In the genomic region with DNA sequence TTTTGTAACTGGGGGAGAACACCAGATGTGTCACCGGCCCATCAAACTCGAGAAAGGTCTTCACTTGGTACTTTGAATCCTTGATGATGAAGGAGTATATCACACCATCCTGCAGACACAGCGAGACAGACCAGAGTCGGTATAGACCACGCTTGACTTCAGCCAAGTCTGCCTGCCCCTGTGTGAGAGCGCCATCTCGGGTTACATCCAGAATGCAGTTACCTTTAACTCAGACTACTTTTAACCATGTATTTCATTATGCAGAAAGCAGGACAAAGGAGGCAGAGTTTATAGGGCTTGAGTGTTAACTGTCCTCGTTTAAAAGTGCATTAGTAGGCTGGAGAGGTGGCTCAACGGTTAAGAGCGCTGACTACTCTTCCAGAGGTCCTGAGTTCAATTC, we compare ENCODE assay signal across 22 mouse cellular contexts. TPM values are rescaled to one million over a fixed set of nuclear protein-coding genes. Genes with fewer than 3 reads are reported as not detected.
DNase-seq lines count a peak whose midpoint lies in the region; ATAC-seq and TF ChIP-seq lines count a peak whose summit lies in the region.
"Had no signal": no experiment of that assay in that cellular context is flagged by ENCODE, and none has a peak within 500 bp of the region (broad histone marks: within the 10 kb centered on the region; RNA-seq: fewer than 3 reads in every experiment).

No protein-coding gene starts in this region.

- no peak overlapping the region for H3K4me2 ChIP-seq in kidney, postnatal 0 days (ENCODE audit: low read length)
- no peak overlapping the region for H3K4me2 ChIP-seq in CH12.LX (ENCODE audit: insufficient read depth, low read depth, poor library complexity, severe bottlenecking)
- H3K4me2 ChIP-seq: embryonic facial prominence, embryonic 12.5 days; forebrain, embryonic 12.5 days; hindbrain, embryonic 13.5 days; intestine, embryonic 15.5 days had no signal

- TF ChIP-seq EP300 in CH12.LX (IDR thresholded peaks at IDR 0.05; ENCODE audit: low read length): no peak

- no peak overlapping the region for H3K27ac ChIP-seq in kidney, postnatal 0 days
- H3K27ac ChIP-seq in CH12.LX (ENCODE audit: insufficient read depth, low read depth): no peak overlapping the region
- H3K27ac ChIP-seq: embryonic facial prominence, embryonic 12.5 days; forebrain, embryonic 12.5 days; hindbrain, embryonic 13.5 days; intestine, embryonic 15.5 days had no signal

- no peaks in the 10 kb centered on the region for H3K27me3 ChIP-seq in kidney, postnatal 0 days (ENCODE audit: insufficient read depth, low read length)
- no peaks in the 10 kb centered on the region for H3K27me3 ChIP-seq in CH12.LX (replicated peaks)
- H3K27me3 ChIP-seq: embryonic facial prominence, embryonic 12.5 days; forebrain, embryonic 12.5 days; hindbrain, embryonic 13.5 days; intestine, embryonic 15.5 days had no signal

- no peak overlapping the region for H3K9ac ChIP-seq in kidney, postnatal 0 days (ENCODE audit: low read depth, low read length)
- H3K9ac ChIP-seq in CH12.LX (ENCODE audit: insufficient read depth, low read depth): no peak overlapping the region
- H3K9ac ChIP-seq: embryonic facial prominence, embryonic 12.5 days; forebrain, embryonic 12.5 days; hindbrain, embryonic 13.5 days; intestine, embryonic 15.5 days had no signal

- DNase-seq in kidney, postnatal 0 days (ENCODE audit: low spot score): no peak
- DNase-seq in kidney, adult 8-10 months: no peak
- DNase-seq in CH12.LX (ENCODE audit: extremely low read depth) (no peak), ES-CJ7 (ENCODE audit: low read depth, low spot score) (peak; percentile 68), R1 (ENCODE audit: low read depth, low spot score) (peak; percentile 47)
- DNase-seq in layer of hippocampus, adult 8-10 months (ENCODE audit: low spot score in 2 of 2): no peak
- no peak for DNase-seq in B cell, adult 2 months
- DNase-seq: adrenal gland, postnatal 14 days; cerebellum, adult 11-12 months; cerebellum, adult 9-10 months; cerebellum, postnatal 25 days; gastrocnemius, postnatal 14 days; heart, postnatal 10 days; heart, postnatal 4 days; kidney, adult 9 months had no signal

- TF ChIP-seq POLR2A in CH12.LX (IDR thresholded peaks at IDR 0.05; ENCODE audit: low read depth, low read length): no peak

- H3K4me3 ChIP-seq in kidney, postnatal 0 days (replicated peaks; ENCODE audit: low read depth, low read length): no peak overlapping the region
- H3K4me3 ChIP-seq in CH12.LX (replicated peaks in 1 of 3; ENCODE audit: low read depth in 2 of 3, low read length in 2 of 3, poor library complexity in 1 of 3): no peak overlapping the region
- H3K4me3 ChIP-seq: embryonic facial prominence, embryonic 12.5 days; forebrain, embryonic 12.5 days; hindbrain, embryonic 13.5 days; intestine, embryonic 15.5 days had no signal

- 58% methylated on average over 10 of the region's 10 CpGs for WGBS in kidney, postnatal 0 days

- peak; percentile 41 for TF ChIP-seq RAD21 in CH12.LX (IDR thresholded peaks at IDR 0.05; ENCODE audit: low read depth, low read length)

- no peaks in the 10 kb centered on the region for H3K9me3 ChIP-seq in kidney, postnatal 0 days (replicated peaks; ENCODE audit: low read length)
- no peaks in the 10 kb centered on the region for H3K9me3 ChIP-seq in CH12.LX (replicated peaks; ENCODE audit: low read length)
- H3K9me3 ChIP-seq: embryonic facial prominence, embryonic 12.5 days; forebrain, embryonic 12.5 days; G1E; hindbrain, embryonic 13.5 days; intestine, embryonic 15.5 days had no signal

- no peaks in the 10 kb centered on the region for H3K4me1 ChIP-seq in kidney, postnatal 0 days (replicated peaks; ENCODE audit: insufficient read depth, low read length)
- no peaks in the 10 kb centered on the region; a peak in 1 of 4 replicates for H3K4me1 ChIP-seq in CH12.LX (ENCODE audit: control insufficient read depth in 1 of 2, insufficient read depth in 2 of 2)
- H3K4me1 ChIP-seq: embryonic facial prominence, embryonic 12.5 days; forebrain, embryonic 12.5 days; hindbrain, embryonic 13.5 days; intestine, embryonic 15.5 days had no signal

- H3K36me3 ChIP-seq in kidney, postnatal 0 days (ENCODE audit: insufficient read depth, low read length): no peaks in the 10 kb centered on the region
- no peaks in the 10 kb centered on the region for H3K36me3 ChIP-seq in CH12.LX (replicated peaks in 1 of 2; ENCODE audit: control insufficient read depth in 1 of 2, insufficient read depth in 1 of 2, low read length in 1 of 2)
- H3K36me3 ChIP-seq: embryonic facial prominence, embryonic 12.5 days; forebrain, embryonic 12.5 days; G1E; hindbrain, embryonic 13.5 days; intestine, embryonic 15.5 days had no signal

- peak; percentile 19; the same call in 1 of the 2 replicates for TF ChIP-seq CTCF in kidney, postnatal 0 days (IDR thresholded peaks at IDR 0.05; ENCODE audit: low read depth)
- TF ChIP-seq CTCF in CH12.LX (conservative IDR thresholded peaks at IDR 0.05 in 1 of 2, IDR thresholded peaks at IDR 0.05 in 1 of 2; ENCODE audit: low read depth in 2 of 2, low read length in 2 of 2): peak in 1 of 2 experiments; percentile 37; a peak in 2 of 4 replicates

- dilution Hi-C loops in CH12.LX (cut with MboI; ENCODE audit: extremely low pct_ligation_motif_present, extremely low pct_unique_long_range_greater_than_20kb, low sequenced_read_pairs): no loop called here

- H3K79me2 ChIP-seq in CH12.LX (replicated peaks; ENCODE audit: control insufficient read depth, extremely low read depth, insufficient read depth, poor library complexity, severe bottlenecking): no peaks in the 10 kb centered on the region

- in situ Hi-C loops in CH12.LX (cut with MboI; ENCODE audit: low pct_ligation_motif_present, low pct_unique_long_range_greater_than_20kb, low sequenced_read_pairs): no loop called here

- no peak for ATAC-seq in kidney, postnatal 0 days (replicated peaks; ENCODE audit: low FRiP score, low read depth)
- ATAC-seq: forebrain, embryonic 16.5 days; intestine, embryonic 15.5 days had no signal

TF ChIP-seq in CH12.LX, 34 proteins besides CTCF, POLR2A, EP300 and RAD21:
- TF ChIP-seq BHLHE40 (IDR thresholded peaks at IDR 0.05; ENCODE audit: low read depth, low read length) (no peak), SMC3 (IDR thresholded peaks at IDR 0.05; ENCODE audit: low read depth, low read length) (peak; percentile 17; the same call in 1 of the 2 replicates), MAX (IDR thresholded peaks at IDR 0.05; ENCODE audit: low read length) (no peak)

RNA-seq across cellular contexts. Expression of gene Gsto1, which starts 42.7 kb away (rescaled TPM):
- 150 and 159 TPM in 2 replicates for polyA plus RNA-seq in kidney, postnatal 0 days (2015; fragmentation: Nextera tagmentation; extraction: Ambion mirVana)
- total RNA-seq in CH12.LX (2012; rRNA removed): 80.0 and 86.5 TPM in 2 replicates
- 106 and 111 TPM in 2 replicates for total RNA-seq in CH12.LX (2014; rRNA removed)
- 111 and 113 TPM in 2 replicates for polyA plus RNA-seq in CH12.LX (2012; ENCODE audit: insufficient read length, low read depth)
- total RNA-seq in layer of hippocampus, adult 8-10 months (2022): 10 to 100 TPM; 49.8 to 60.2 (median 56.1) TPM

RNA-seq across cellular contexts. Expression of gene Gsto2, which starts 53.2 kb away (rescaled TPM):
- 1.7 and 1.9 TPM in 2 replicates for polyA plus RNA-seq in kidney, postnatal 0 days (2015; fragmentation: Nextera tagmentation; extraction: Ambion mirVana)
- total RNA-seq in CH12.LX (2012; rRNA removed) (0.38 and 1.4 TPM in 2 replicates), CH12.LX (2014; rRNA removed) (0.86 and 1.3 TPM in 2 replicates)
- polyA plus RNA-seq in CH12.LX (2012; ENCODE audit: insufficient read length, low read depth): 0.49 and 0.76 TPM in 2 replicates
- 1 to 10 TPM; 2.2 to 4.1 (median 2.9) TPM for total RNA-seq in layer of hippocampus, adult 8-10 months (2022)
- total RNA-seq: granulocyte monocyte progenitor cell, adult 5-6 weeks had no signal

Comparison
In these comparisons a context has a peak if more than half of its experiments do, and no peak if none do; other contexts are left out.
1. DNase-seq: peak in ES-CJ7 (single experiment) and R1 (single experiment); none in kidney, postnatal 0 days (single experiment), kidney, adult 8-10 months (0 of 2), CH12.LX (single experiment), layer of hippocampus, adult 8-10 months (0 of 2) and B cell, adult 2 months (0 of 2).